Mouse (Mus musculus) lung, postnatal 14 days (tissue): Measurements from ENCODE around the gene Tbc1d8b.

ENCODE experiments used
- DNase-seq: peaks from one replicate; pipeline ENCODE4 v3.0.0; 2021

Gene Tbc1d8b

DNA sequence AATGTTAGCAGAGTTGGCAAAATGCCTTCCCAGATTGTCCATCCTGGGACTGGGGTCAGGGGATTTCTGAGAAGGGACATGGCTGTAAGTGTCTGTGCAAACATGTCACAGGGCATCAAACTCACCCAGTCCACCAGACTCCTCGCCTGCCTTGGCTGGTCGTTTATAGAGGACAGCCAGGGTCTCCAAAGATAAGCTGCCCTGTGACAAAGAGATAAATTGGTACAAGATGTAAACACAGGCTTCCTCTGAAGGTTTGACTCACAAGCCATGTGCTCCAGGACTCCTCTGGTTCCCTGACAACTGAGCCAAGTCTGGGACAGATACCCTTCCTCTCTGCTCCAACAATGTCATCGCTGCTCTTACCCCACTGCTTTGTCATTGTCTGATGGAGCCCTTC is 96.2 kb downstream of the Tbc1d8b start:
- DNase-seq: peak; percentile 9

DNA sequence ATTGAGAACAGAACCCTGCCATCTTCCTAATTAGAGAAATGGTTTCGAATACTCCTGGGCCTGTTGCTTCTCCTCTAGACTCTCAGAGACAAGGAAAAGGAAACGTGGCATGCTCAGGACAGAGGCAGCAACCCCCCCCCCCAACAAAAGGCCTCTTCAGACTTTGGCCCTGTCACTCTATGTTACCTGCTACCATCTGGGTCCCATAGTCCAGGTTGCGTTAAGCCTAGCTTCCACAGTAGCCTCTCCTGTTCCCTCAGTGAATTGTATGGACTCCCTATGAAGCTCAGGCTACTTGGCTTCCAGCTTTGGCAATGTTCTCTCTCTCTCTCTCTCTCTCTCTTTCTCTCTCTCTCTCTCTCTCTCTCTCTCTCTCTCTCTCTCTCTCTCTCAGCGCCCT is 96.8 kb downstream of the Tbc1d8b start:
- DNase-seq: no peak

DNA sequence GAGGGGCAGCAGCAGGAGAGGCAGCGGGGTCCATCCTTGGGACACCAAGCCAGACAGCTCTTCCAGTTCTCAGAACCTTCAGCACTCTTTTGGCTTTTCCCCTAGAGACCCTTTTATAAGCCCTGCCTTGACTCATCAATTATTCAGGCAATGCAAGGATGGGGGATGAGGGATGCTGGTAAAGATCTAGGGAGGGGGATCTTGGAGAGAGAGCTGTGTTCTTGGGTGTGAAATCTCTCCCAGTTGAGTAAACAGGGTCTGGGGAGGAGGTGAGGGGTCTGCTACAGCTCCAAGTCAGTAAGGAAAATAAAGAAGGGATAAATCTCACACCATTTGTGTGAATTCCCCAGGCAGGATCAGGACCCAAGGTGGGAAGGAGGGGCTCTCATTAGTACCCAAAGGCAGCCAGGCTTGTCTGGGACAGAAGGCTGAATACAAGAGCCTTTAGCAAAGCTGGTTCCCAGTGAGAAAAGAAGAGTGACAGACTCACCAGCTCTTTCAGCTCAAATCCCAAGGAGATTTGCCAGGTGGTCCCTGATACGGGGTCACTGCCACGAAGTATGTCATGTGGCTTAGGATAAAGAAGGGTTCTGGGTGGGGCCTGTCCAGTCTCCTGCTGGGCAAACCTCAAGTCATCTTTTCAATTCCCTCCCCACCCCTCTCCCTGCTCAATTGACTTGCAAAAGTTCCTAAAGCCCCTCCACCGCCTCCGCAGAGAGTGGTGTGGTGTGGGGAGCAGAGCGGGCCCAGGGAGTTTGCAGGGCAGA is 97.7 kb downstream of the Tbc1d8b start, which contains the start of gene Ripply1:
Gene Ripply1 (minus strand): TSS at position 76 of the 767 bp plus-strand sequence.
- DNase-seq: no peak

DNA sequence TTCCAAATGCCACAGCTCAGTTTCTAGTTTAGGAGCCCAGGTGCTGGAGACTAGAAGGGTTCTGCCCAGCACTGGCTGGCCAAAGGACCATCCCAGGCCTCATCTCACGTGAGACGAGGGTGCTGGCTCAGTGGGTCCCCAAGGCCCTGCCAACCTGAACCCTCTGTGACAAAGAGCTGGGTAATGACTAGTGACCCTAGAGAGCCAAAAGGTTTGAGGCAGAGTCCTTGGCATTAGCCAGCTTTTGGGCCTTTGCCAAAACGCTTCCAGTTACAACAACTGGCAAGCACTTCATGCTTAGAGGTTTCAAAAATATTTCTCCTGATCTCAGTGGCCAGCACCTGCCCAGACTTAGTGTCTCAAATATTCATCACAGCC is 98.2 kb downstream of the Tbc1d8b start:
- no peak for DNase-seq

DNA sequence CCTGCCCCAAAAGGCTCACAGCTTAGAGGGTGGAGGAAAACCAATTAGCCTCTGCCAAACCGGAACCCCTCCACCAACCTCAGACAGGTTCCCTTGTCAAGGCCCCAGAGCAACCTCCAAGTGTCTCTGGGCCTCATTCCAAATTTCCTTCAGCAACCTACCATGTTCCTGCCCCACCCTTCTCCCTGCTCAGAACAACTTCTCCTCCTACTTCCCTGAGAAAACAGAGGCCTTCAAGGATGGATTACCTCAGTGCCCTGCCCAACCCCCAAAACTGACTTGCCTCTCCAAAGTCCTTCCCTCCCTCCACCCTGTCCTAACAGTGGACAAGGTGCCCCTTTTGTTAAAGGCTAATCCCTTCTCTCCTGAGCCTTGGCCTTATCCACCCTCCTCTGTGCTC is 101.0 kb downstream of the Tbc1d8b start:
- DNase-seq: peak; percentile 29

DNA sequence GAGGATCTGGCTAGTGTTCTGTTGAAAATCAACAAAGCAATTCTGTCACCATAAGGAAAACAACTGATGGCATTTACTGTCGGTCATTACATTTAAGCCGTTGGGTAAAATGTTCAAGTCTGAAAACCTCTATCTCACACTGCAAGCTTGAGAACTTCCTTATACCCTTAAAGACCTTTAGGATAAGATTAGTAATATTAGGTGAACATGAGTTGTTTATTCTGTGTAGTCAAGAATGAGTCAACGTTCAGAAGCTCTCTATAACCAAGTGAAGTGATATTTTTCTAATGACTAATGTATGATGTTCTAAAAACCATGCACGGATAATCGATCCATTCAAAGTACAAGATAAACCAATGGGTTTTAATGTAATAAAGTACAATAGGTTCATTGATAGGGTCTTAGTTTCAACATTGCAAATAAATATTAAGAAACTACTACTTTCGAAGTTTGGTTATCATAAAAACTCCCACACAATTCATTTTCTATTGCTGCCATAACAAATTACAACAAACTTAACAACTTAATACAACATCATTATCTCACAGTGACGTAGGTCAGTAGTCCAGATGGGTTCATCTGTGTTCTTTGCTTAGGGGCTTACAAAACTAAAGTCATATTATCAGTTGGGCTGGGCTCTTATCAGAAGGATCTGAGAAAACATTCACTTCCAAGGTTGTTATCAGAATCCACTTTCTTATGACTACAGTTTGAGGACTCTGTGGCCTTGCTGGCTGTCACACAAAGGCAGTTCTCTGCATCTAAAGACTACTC is 109.5 kb downstream of the Tbc1d8b start:
- no peak for DNase-seq

DNA sequence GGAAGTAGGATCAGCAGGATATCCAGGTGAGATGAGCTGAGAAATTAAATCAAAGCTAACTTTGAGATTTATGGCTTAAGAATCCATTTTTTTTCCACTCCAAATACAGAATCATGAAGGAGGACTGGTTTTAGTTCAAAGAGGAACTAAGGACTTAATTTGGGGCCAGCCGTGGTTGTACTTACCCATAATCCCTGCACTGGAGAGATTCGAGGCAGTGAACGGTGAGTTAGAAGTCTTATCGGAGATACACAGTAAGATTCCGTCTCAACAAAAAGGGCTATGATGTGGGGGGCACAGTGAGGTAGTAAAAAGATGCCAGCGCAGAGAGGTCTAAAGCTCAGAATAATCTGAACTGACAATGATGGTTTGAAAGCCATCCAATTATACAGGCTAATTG is 111.2 kb downstream of the Tbc1d8b start:
- no peak for DNase-seq

DNA sequence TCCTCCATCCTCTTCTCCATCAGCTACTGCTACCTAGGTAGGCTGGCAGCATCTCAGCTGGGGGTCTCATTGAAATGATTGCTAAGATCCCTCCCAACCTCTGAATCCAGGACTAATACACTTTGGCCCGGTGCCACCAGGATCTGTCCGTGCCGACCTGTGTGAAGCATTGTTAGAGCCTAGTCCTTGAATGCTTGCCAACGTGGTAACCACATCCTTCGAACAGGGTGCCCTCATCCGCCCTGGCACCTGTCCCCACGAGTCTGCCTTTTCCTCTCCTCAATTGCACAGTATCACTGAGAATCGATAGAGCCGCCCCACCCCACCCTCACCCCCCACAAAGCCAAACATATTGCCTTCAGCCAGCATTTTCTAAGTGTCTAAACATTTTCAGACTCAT is 113.1 kb downstream of the Tbc1d8b start:
- no peak for DNase-seq

DNA sequence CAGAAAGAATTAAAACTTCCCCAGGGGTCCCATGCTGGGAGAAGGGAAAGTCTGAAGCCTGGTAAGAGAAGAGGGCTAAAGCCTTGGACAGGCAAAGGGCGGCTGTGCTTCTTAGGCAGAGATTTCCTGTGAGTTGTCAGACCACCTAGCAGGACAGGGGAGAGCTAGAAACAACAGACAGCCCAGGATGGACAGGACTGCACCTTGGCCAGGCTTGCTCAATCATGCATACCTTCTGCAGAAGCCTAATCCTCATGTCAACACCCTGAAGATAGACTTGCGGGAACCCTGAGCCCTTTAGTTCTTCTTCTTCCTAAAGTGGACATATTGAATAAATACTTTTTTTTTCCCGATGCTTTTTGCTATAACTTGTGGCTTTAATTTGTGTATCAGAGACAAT is 115.2 kb downstream of the Tbc1d8b start:
- DNase-seq: no peak

DNA sequence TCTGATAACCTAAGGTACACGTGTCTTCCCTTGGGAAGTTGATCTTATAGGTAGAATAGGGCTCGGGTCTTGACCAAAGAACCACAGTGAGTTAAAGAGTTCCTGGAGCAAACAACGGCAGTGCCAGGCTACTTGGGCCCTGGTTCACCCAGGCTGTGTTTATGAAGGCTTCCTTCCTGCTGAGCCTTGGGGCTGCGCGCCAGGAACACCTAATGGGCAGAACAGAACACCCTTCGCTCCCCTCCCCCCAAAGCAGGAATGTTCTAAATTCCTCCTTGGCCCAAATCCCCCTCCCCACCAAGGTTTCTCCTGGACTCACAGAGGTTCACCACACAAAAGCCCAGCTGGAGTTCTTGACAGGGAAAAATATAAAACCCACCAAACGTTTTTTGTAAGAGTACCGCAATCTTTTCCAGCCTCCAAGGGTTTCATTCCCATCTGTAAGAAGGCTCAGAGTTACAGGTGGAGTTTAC is 115.6 kb downstream of the Tbc1d8b start, which contains the start of gene Cldn2:
Gene Cldn2 (plus strand): TSS at position 423 of the 473 bp plus-strand sequence.
- DNase-seq: peak; percentile 41
